Comparison of ENCODE assay signal across 8 mouse cellular contexts in genomic region chr12:111678997-111679396, GRCm38 (mm10). TPM values are rescaled to one million over a fixed set of nuclear protein-coding genes. Genes with fewer than 3 reads are reported as not detected.
DNase-seq lines count a peak whose midpoint lies in the region; ATAC-seq and TF ChIP-seq lines count a peak whose summit lies in the region.

No protein-coding gene starts in this region.

- ATAC-seq in heart, embryonic 12.5 days (ENCODE audit: insufficient number of reproducible peaks, low FRiP score) = no peak
- no peak for ATAC-seq in G1E (ENCODE audit: extremely low read depth, insufficient number of reproducible peaks, low FRiP score, poor library complexity, severe bottlenecking)
- no peak for ATAC-seq in hindbrain, embryonic 11.5 days (ENCODE audit: low FRiP score)
- ATAC-seq in midbrain, embryonic 12.5 days (ENCODE audit: low FRiP score, low read depth) = no peak

- no peaks in the 10 kb centered on the region for H3K27me3 ChIP-seq in heart, embryonic 12.5 days (replicated peaks)
- peaks cover 9% of the 10 kb centered on the region for H3K27me3 ChIP-seq in G1E (ENCODE audit: insufficient read depth, low read length)
- no peaks in the 10 kb centered on the region for H3K27me3 ChIP-seq in hindbrain, embryonic 11.5 days (ENCODE audit: control insufficient read depth, insufficient read depth, low read length)
- peaks cover 6% of the 10 kb centered on the region for H3K27me3 ChIP-seq in midbrain, embryonic 12.5 days

- 30% methylated on average over 7 of the region's 7 CpGs for WGBS in heart, embryonic 12.5 days
- 53% methylated on average over 7 of the region's 7 CpGs for WGBS in hindbrain, embryonic 11.5 days
- 59% methylated on average over 7 of the region's 7 CpGs for WGBS in midbrain, embryonic 12.5 days

- no peak for TF ChIP-seq CTCF in G1E (IDR thresholded peaks at IDR 0.05; ENCODE audit: low read depth, low read length)

- H3K4me1 ChIP-seq in heart, embryonic 12.5 days (replicated peaks) = peaks cover 67% of the 10 kb centered on the region
- peaks cover 68% of the 10 kb centered on the region for H3K4me1 ChIP-seq in G1E (ENCODE audit: insufficient read depth, low read depth, low read length)
- H3K4me1 ChIP-seq in hindbrain, embryonic 11.5 days (replicated peaks; ENCODE audit: control insufficient read depth, insufficient read depth, low read length) = peaks cover 9% of the 10 kb centered on the region; the same call in 1 of the 2 replicates
- peaks cover 21% of the 10 kb centered on the region for H3K4me1 ChIP-seq in midbrain, embryonic 12.5 days

- H3K9ac ChIP-seq in heart, embryonic 12.5 days = peak overlapping the region; percentile 83
- peak overlapping the region; percentile 72 for H3K9ac ChIP-seq in hindbrain, embryonic 11.5 days (ENCODE audit: low read depth, low read length)
- H3K9ac ChIP-seq in midbrain, embryonic 12.5 days (replicated peaks) = peak overlapping the region; percentile 80; the same call in 1 of the 2 replicates

- no peak overlapping the region for H3K27ac ChIP-seq in heart, embryonic 12.5 days (ENCODE audit: poor library complexity, severe bottlenecking)
- no peak overlapping the region for H3K27ac ChIP-seq in hindbrain, embryonic 11.5 days (ENCODE audit: low read depth, low read length)
- no peak overlapping the region for H3K27ac ChIP-seq in midbrain, embryonic 12.5 days (replicated peaks)

- no peaks in the 10 kb centered on the region for H3K9me3 ChIP-seq in heart, embryonic 12.5 days (replicated peaks)
- no peaks in the 10 kb centered on the region for H3K9me3 ChIP-seq in G1E (replicated peaks)
- no peaks in the 10 kb centered on the region for H3K9me3 ChIP-seq in hindbrain, embryonic 11.5 days (ENCODE audit: control insufficient read depth, low read length)
- no peaks in the 10 kb centered on the region for H3K9me3 ChIP-seq in midbrain, embryonic 12.5 days

- H3K4me2 ChIP-seq in heart, embryonic 12.5 days = peak overlapping the region; percentile 93
- peak overlapping the region; percentile 84 for H3K4me2 ChIP-seq in hindbrain, embryonic 11.5 days (replicated peaks; ENCODE audit: low read depth, low read length)
- peak overlapping the region; percentile 93 for H3K4me2 ChIP-seq in midbrain, embryonic 12.5 days (replicated peaks)

- peak overlapping the region; percentile 92 for H3K4me3 ChIP-seq in heart, embryonic 12.5 days
- H3K4me3 ChIP-seq in G1E (ENCODE audit: low read depth, low read length) = peak overlapping the region; percentile 80
- H3K4me3 ChIP-seq in hindbrain, embryonic 11.5 days (ENCODE audit: low read depth, low read length) = peak overlapping the region; percentile 90
- peak overlapping the region; percentile 92 for H3K4me3 ChIP-seq in midbrain, embryonic 12.5 days

- H3K36me3 ChIP-seq in heart, embryonic 12.5 days = peaks cover 20% of the 10 kb centered on the region
- peaks cover 56% of the 10 kb centered on the region for H3K36me3 ChIP-seq in G1E (replicated peaks)
- H3K36me3 ChIP-seq in hindbrain, embryonic 11.5 days (ENCODE audit: control insufficient read depth, insufficient read depth, low read length) = no peaks in the 10 kb centered on the region
- peaks cover 33% of the 10 kb centered on the region for H3K36me3 ChIP-seq in midbrain, embryonic 12.5 days

- DNase-seq in heart, adult 18-20 months = no peak
- DNase-seq in G1E (ENCODE audit: low spot score) = peak; percentile 65
- no peak for DNase-seq in hindbrain, embryonic 11.5 days (ENCODE audit: low spot score)
- no peak for DNase-seq in right cerebral cortex, postnatal 36 days (ENCODE audit: low spot score in 2 of 2)
- DNase-seq in frontal cortex, postnatal 25 days (ENCODE audit: low spot score in 2 of 2) = no peak
- DNase-seq in right cerebral cortex, adult 18-20 months = no peak

RNA-seq across cellular contexts. Expression of gene Trmt61a, which starts 1.1 kb away (rescaled TPM):
- polyA plus RNA-seq in heart, embryonic 12.5 days (2016; fragmentation: Nextera tagmentation; extraction: Ambion mirVana) = 8.8 and 10.2 TPM in 2 replicates
- 1 to 10 TPM; 5.8 to 6.5 TPM for total RNA-seq in heart, adult 18-20 months (2021)
- total RNA-seq in G1E (2014; fragmentation: Nextera tagmentation) (11.1 and 13.3 TPM in 2 replicates), G1E (2017) (9.3 and 10.0 TPM in 2 replicates)
- polyA plus RNA-seq in G1E (2012) = 32.5 and 39.8 TPM in 2 replicates
- polyA plus RNA-seq in hindbrain, embryonic 11.5 days (2014; fragmentation: Nextera tagmentation; extraction: Ambion mirVana) = 4.5 and 5.0 TPM in 2 replicates
- 11.8 and 13.2 TPM in 2 replicates for polyA plus RNA-seq in midbrain, embryonic 12.5 days (2016; fragmentation: Nextera tagmentation; extraction: Ambion mirVana)

RNA-seq across cellular contexts. Expression of gene Ckb, which starts 6.9 kb away (rescaled TPM):
- 363 and 373 TPM in 2 replicates for polyA plus RNA-seq in heart, embryonic 12.5 days (2016; fragmentation: Nextera tagmentation; extraction: Ambion mirVana)
- total RNA-seq in heart, adult 18-20 months (2021) = 10 to 100 TPM; 67.8 to 74.5 TPM
- total RNA-seq in G1E (2014; fragmentation: Nextera tagmentation) (0.83 TPM in 1 of 2 replicates, not detected in the other), G1E (2017) (0.11 TPM in 1 of 2 replicates, not detected in the other)
- not detected in 2 replicates for polyA plus RNA-seq in G1E (2012)
- 2,103 and 2,160 TPM in 2 replicates for polyA plus RNA-seq in hindbrain, embryonic 11.5 days (2014; fragmentation: Nextera tagmentation; extraction: Ambion mirVana)
- 2,376 and 2,635 TPM in 2 replicates for polyA plus RNA-seq in midbrain, embryonic 12.5 days (2016; fragmentation: Nextera tagmentation; extraction: Ambion mirVana)

RNA-seq across cellular contexts. Expression of gene Bag5, which starts 34.1 kb away (rescaled TPM):
- 40.2 and 41.3 TPM in 2 replicates for polyA plus RNA-seq in heart, embryonic 12.5 days (2016; fragmentation: Nextera tagmentation; extraction: Ambion mirVana)
- total RNA-seq in heart, adult 18-20 months (2021) = 10 to 100 TPM; 19.7 to 26.3 TPM
- 32.4 and 37.4 TPM in 2 replicates for total RNA-seq in G1E (2014; fragmentation: Nextera tagmentation)
- total RNA-seq in G1E (2017) = 48.5 and 52.8 TPM in 2 replicates
- polyA plus RNA-seq in G1E (2012) = 18.2 and 20.3 TPM in 2 replicates
- 61.5 and 63.3 TPM in 2 replicates for polyA plus RNA-seq in hindbrain, embryonic 11.5 days (2014; fragmentation: Nextera tagmentation; extraction: Ambion mirVana)
- 62.0 and 64.0 TPM in 2 replicates for polyA plus RNA-seq in midbrain, embryonic 12.5 days (2016; fragmentation: Nextera tagmentation; extraction: Ambion mirVana)

RNA-seq across cellular contexts. Expression of gene Apopt1, which starts 34.1 kb away (rescaled TPM):
- polyA plus RNA-seq in heart, embryonic 12.5 days (2016; fragmentation: Nextera tagmentation; extraction: Ambion mirVana) = 46.6 and 48.8 TPM in 2 replicates
- 10 to 100 TPM; 33.9 to 36.8 TPM for total RNA-seq in heart, adult 18-20 months (2021)
- 109 and 121 TPM in 2 replicates for total RNA-seq in G1E (2014; fragmentation: Nextera tagmentation)
- 68.7 and 71.4 TPM in 2 replicates for total RNA-seq in G1E (2017)
- polyA plus RNA-seq in G1E (2012) = 315 and 317 TPM in 2 replicates
- 52.5 and 54.2 TPM in 2 replicates for polyA plus RNA-seq in hindbrain, embryonic 11.5 days (2014; fragmentation: Nextera tagmentation; extraction: Ambion mirVana)
- polyA plus RNA-seq in midbrain, embryonic 12.5 days (2016; fragmentation: Nextera tagmentation; extraction: Ambion mirVana) = 52.3 and 57.8 TPM in 2 replicates

Comparison
In these comparisons a context has a peak if more than half of its experiments do, and no peak if none do; other contexts are left out.
1. RNA of gene Ckb, which starts 6.9 kb away (polyA plus RNA-seq): 2,376 to 2,635 TPM in midbrain, embryonic 12.5 days, 2,103 to 2,160 TPM in hindbrain, embryonic 11.5 days and 363 to 373 TPM in heart, embryonic 12.5 days; not detected in G1E; every median in the first group is over 100 times any median in the second.
2. Peak in every context shown above with its lines, with median percentiles within 50 percentile points of each other: H3K4me2 ChIP-seq, H3K4me3 ChIP-seq and H3K9ac ChIP-seq.